Mouse (Mus musculus) E14TG2a.4 (cell line): ENCODE measurements around the gene Prkce.

Source experiments
- CTCF ChIP-seq: conservative IDR thresholded peaks from 2 replicates; pipeline ENCODE4 v1.5.1; 2014; ENCODE audit warnings: low read length
- NANOG ChIP-seq: IDR thresholded peaks from 2 replicates; pipeline ENCODE4 v1.6.1; 2014; ENCODE audit warnings: borderline replicate concordance, low read length, mixed read lengths
- POU5F1 ChIP-seq: IDR thresholded peaks from 2 replicates; pipeline ENCODE4 v1.6.1; 2014; ENCODE audit warnings: low read length, borderline replicate concordance

DNA sequence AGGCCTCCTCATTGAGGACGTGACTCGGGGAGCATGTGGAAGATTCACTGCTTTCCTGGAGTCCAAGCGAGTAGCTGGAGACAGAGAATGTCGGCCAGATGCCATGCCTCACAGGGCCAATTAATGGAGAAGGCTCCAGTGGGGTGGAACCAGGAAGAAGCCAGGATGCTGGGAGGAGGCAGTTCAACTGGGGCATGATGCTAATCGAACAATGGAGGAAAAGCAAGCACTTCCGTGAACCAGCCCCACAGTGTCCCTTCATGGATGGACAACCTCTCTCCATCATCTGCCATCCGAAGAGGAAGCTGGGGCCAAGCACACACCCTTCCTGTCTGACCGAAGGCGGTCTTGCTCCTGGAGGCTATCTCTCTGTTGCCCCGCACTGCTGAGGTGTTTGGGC lies 381.5 kb downstream of the Prkce start:
- TF ChIP-seq CTCF (no peak), NANOG (no peak), POU5F1 (no peak)
